Mouse (Mus musculus) inflammation-experienced regulatory T-cells, adult 6 months (primary cell): ENCODE results near the gene Gm20388. TPM values are rescaled to one million over a fixed set of nuclear protein-coding genes. Genes with fewer than 3 reads are reported as not detected.

ENCODE experiments used
- ATAC-seq: one replicate; pipeline ENCODE4 v1.8.0; 2017
- polyA plus RNA-seq, 3 experiments: library from polyadenylated mRNA; unstranded; fragments of 100-300 nt; shearing (Covaris generic); gene quantifications; one replicate each; pipeline ENCODE4 v1.2.1; 2017

Gene Gm20388
- polyA plus RNA-seq, 3 experiments from 2014 or later, result 10.8 to 14.1 (median 11.8) TPM

GRCm38 (mm10) chr8:120537818-120538396 lies 627.3 kb downstream of the Gm20388 start:
- ATAC-seq, result no peak

DNA sequence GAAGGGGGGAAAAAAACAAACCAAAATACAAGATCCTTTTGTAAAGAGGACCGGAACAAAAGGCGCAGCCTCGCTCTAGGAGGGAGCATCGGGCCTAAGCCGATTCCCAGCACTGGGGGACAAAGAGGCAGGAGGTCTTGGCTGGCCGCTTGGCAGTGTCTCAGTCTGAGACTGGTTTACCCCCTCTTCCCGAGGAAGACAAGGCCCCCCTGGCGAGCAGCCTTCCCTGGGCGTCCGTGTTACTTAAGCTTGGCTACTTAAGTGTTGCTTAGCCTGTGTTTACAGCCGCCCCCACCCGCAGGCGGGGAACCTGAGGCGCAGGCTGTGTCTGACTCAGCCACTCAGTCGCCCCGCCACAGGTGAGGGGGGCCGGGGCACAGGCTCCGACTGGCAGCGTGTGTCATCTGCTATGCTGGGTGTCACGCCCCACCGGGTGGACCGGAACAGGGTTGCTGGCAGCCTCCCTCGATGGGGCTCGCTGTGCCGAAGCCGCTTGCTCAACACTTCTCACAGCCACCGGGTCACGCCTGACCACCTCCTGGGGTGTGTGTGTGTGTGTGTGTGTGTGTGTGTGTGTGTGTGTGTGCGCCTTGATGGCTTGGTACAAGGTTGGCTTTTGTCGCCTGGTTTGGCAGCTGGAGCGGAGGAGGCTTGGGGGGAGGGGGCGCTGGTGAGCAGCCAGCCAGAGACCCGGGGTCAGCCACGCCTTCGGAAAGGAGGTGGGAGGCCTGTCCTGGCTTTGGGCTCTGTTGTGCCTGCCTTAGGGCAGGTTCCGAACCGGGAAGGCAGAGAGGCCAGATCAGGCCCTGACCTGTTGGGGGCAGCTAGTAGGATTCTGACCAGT lies 628.0 kb downstream of the Gm20388 start:
- peak; percentile 81 for ATAC-seq

DNA sequence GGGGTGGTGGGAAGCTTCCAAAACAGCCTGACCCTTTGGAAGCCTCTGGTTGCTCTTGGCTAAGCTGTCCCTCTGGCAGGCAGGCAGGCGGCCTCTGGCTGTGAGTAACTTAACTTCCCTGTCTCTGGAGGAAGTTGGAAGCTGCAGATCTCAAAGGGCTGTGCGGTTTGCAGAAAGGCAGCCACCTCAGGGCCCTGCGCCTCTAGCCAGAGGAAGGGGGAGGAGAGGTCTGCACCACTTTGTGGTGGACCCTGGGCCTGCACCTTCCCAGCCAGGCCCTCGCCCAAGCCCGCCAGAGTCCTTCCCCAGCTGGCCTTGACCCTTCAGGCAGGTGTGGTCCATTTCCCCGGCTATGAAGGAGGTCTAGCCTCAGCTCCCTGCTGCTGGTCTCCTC lies 628.7 kb downstream of the Gm20388 start:
- no peak for ATAC-seq

DNA sequence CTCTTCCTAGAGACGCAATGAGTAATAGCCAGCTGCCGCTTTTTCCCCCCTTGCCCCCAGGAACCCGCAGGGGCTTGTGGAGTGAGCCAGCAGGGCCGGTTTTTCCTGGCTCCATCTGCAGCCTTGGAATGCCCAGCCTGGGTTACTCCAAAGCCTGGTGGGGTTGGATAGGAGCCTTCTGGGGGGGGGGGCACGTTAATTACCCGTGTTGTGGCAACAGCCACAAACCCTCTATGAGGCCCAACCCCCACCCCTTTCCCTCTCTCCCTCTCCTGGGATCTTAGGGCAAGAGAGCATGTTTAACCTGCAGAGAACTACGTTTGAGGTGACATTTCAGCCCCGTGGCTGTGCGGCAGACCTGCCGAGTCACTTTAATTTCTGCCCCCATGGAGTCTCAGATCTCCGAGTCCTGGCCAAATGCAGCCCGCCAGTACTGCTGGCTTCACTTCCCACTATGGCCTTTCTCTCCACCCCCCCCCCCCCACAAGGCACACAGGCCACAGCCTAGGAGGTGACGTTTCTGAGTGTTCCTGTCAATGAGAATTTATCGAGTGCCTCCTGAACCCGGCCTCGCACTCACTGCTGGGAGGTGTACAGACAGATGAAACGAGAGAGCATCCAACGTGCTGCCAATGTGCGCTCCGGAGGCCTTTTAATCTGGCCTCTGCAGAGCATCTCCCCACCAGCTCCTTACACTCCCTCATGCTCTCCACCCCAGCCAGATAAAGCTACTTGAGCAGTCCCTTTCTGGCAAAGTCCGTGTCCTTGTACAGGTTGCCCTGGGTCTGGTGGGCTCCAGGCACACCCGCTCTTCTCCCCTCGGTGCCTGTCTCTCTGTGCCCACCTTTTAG lies 629.4 kb downstream of the Gm20388 start:
- ATAC-seq, result no peak

DNA sequence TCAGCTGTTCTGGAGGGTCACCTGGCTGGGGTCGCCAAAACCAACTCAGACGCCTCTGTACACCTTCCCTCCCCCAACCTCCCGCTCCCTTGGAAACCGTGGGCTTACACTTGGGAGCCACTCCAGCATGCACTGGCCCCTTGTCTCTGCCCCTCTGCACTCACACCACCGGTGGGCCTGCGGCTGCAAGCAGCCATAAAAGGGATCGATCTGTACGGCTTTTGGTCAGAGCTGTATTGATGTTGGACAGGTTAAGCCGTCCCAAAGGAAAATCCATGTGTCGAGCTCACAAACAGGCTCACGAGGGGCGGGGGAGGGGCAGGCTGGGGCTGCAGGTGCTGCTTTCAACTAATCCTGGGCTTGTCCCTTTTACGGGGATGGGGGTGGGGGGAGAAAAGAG lies 632.4 kb downstream of the Gm20388 start:
- ATAC-seq, result no peak

DNA sequence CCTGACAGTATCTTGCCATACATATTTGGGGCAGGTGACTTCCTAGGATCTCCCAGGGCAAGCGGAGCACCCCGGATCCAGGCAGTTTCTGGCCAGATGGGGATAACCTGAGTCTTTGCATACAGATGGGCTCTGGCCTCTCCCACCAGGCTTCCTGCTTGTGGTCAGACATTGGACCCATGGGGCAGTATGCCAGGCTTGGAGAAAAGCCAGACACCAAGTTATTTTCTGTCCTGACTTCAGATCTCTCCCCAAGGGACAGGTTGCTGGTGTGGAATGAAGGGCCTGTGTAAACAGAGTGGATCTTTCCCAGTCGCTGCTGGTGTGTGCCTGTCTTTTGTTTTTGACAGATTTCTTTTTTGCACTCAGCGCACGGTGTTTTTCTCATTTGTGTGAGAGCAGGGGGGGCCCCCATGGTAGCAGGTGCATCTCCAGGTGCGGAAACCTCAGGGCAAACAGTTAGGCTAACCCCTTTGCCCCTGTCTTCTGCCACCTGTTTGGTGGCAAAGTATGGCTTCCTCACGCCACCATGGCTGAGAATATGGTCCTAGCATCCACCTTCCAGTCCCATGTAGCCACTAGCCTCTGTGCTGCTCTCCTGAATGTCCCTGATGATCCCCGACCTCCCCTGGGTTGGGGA lies 632.9 kb downstream of the Gm20388 start:
- ATAC-seq, result no peak

DNA sequence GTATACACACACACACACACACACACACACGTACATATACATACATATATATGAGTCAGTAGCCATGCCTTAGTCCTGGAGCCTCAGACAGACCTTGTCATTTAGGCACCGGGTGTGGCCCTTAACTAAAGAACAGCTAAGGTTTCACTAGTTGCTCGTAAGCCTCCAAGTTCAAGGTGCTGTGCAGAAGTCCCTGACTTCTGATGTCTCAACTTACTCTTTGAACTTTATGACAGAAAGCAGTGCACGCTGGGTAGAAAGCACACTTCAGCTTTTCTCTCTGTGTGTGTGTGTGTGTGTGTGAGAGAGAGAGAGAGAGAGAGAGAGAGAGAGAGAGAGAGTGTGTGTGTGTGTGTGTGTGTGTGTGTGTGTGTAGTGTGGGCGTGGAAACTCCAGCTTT lies 633.5 kb downstream of the Gm20388 start:
- peak; percentile 83 for ATAC-seq

GRCm38 (mm10) chr8:120547562-120547961 lies 636.9 kb downstream of the Gm20388 start:
- ATAC-seq, result no peak

DNA sequence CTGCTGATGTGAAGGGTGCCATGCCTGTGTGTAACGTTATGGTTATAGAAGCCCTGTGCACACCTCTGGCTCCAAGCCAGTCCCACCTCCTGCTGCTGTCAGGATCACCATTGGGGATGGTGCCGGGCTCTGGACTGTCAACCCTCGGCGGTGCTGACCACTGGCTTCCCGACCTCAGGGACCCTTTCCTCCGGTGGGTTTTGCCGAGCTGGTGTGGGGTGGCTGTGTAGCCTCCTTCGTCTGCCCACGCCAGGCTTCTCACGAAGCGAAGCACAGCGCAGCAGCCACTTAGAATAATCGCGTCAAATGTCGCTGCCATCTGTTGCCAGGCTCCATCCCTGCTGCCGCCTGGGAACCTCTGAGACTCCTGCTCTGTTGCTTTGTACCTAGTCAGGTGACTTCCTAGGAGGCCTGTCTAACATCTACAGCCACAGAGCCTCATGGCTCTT lies 637.7 kb downstream of the Gm20388 start:
- ATAC-seq, result no peak

DNA sequence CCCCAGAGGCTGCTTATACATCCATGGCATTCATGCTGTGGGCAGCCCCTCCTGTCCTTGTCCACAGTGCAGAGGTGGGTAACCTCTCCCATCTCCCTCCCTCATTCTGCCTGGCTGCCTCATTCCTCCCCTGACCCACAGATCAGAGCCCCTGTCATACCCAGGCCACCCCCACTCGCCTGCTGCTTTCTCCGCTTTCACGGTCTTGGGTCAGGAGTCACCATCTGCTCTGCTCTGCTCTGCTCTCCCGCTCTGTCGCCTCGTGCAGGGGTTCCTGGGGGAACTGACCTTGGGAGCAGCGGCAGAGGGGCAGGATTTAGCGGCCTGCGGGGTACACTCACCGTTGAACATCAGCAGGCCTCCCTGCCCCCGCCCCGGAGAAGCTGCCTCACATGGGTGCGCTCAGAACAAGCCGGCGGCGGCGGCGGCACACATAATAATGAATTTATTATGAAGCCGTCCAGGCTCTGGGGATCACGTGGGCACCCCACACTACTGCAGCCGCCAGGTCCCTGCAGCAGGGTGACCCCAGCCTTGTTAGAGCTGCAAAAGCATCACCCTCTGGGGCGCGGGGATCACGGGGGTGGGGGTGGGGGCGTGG lies 638.8 kb downstream of the Gm20388 start:
- no peak for ATAC-seq

DNA sequence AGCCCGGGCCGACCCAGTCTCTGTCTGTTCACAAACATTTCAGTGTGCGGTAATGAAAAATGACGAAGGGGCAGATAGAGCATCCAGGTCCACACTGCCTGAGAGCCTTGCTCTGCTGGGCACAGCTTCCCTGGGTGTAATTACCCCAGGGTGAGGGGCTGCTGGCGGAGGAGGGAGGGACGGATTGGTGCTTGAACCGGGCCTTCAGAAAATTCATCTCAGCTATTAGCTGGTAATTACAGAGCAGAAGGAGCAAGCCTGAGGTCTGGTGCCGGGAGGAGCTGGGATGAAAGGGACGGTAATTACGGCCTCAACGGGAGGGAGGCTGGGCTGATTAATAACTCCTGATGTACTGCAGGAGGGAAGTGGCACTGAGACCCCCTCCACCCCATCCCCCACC lies 639.3 kb downstream of the Gm20388 start:
- ATAC-seq, result no peak

- ATAC-seq, result no peak
Measured at GRCm38 (mm10) chr8:120550430-120550829, 639.8 kb downstream of the Gm20388 start.

- ATAC-seq, result no peak
Measured at GRCm38 (mm10) chr8:120550937-120551676, 640.5 kb downstream of the Gm20388 start.

DNA sequence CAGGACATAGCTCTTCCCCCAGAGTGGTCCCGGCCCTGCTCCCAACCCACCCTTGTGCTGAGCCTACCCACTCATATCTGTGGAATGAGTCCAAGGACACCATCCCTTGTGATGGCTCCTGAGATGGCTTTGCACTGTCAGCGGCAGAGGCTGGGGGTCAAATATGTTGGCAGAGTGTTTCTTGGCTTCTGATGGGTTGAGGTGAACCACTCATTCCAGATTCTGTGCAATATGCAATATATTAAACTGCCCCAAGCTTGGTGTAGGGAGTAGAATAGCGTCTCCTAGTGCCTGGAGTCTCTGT lies 641.0 kb downstream of the Gm20388 start:
- no peak for ATAC-seq

- no peak for ATAC-seq
Measured at GRCm38 (mm10) chr8:120552509-120552908, 641.9 kb downstream of the Gm20388 start.

DNA sequence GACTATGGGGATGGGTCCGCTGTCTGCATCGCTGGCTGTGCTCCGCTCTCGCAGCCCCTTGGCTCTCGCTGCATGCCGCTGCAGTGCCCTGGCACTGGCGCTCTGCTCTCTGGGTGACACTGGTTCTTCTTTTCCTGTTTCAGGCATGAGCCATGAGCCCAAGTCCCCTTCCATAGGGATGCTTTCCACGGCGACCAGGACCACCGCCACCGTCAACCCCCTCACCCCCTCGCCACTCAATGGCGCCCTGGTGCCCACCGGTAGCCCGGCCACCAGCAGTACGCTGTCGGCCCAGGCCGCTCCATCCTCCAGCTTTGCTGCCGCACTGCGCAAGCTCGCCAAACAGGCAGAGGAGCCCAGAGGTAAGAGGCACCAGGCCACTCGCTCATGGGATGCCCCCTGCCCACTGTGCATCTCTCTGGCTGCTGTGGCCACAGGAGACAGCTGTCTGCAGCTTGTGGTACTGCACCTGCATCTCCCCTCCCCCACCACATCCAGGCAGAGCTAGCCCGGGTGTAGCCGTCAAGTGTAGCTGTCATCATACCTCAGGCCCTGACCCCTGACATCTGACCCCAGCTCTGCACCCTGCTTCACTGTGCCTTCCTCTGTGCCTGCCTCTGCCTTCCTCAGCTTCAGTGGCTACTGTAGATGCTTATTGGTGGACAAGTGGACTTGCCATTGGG lies 642.9 kb downstream of the Gm20388 start:
- no peak for ATAC-seq

GRCm38 (mm10) chr8:120554466-120555039 lies 643.9 kb downstream of the Gm20388 start:
- ATAC-seq, result no peak

DNA sequence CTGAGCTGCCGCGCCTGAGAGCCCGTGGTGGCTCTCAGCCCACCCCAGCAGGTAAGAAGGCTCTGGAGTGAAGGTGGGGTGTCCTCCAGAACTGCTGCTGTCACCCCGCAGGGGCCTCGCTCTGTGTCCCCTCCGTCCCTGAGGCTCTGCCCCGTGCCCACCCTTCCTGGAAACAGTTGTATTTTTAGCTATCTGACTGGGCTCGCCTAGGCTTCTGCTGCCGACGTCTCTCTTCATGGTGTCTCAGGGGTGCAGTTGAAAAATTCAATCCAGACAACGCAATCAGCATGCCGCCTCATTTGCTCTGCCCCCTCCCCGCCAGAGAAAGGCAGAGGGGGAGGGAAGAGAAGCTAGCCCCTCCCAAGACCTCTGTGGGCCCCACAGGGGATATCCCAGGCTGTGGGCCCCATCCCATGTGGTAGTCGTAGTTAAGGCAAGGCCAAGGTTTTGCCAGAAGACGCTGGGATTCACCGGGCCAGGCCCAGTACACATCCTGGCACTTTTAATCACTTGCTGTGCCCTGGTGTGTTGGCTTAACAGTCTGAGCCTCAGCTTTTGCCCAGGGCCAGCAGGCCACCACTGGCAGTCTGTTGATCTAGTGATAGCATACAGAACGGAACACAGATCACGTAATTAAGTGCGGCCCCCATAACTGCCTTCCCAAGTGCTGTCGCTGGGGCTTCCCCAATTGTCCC lies 645.7 kb downstream of the Gm20388 start:
- ATAC-seq, result no peak

GRCm38 (mm10) chr8:120557170-120557965 lies 646.7 kb downstream of the Gm20388 start:
- no peak for ATAC-seq
